Mouse (Mus musculus) layer of hippocampus, adult 8-10 months (tissue): Measurements from ENCODE around the gene Cyp24a1. TPM values are rescaled to one million over a fixed set of nuclear protein-coding genes. Genes with fewer than 3 reads are reported as not detected.
"Not testable (repeated sequence)": the region's sequence is repeated elsewhere in the genome, so short reads cannot be mapped to it uniquely, and the experiment has no call there.

Experiments
- DNase-seq, 2 experiments: peaks; one replicate each; pipeline ENCODE4 v3.0.0; 2022; ENCODE audit warnings: low spot score in 2 of 2
- total RNA-seq, 4 experiments: library from RNA; stranded (reverse); gene quantifications; 2 replicates each; pipeline ENCODE4 v1.2.4; 2022

The Cyp24a1 gene
- total RNA-seq, 4 experiments from 2014 or later, result 0.11 TPM; not detected in 3

- no peak for DNase-seq
Observed at GRCm38 (mm10) chr2:170496154-170496930, 603 bp downstream of the Cyp24a1 start, which contains the start of gene Pfdn4. TSS of gene Pfdn4 (plus strand) at chr2:170496428.

GRCm38 (mm10) chr2:170494784-170495710, 1.9 kb downstream of the Cyp24a1 start:
- no peak for DNase-seq

- no peak for DNase-seq
Observed at GRCm38 (mm10) chr2:170487890-170488502, 8.9 kb downstream of the Cyp24a1 start.

DNA sequence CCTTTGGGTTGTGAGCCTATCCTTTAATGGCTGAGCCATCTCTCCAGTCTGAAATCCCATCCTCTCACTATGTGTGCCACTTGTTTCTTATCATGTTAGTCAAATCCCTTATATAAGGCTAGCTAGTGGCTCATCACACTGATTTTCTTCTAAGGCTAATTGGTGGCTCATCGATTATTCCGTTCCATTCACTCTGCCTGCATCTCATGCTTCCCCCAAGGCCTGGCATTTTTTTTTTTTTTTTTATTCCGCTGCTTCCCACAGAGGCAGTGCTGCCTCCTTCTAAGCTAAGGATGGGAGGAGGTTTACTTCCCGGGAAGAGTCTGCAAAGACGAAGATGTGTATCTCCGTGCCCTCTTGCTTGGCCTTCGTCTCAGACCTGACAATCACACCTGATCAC, 9.7 kb downstream of the Cyp24a1 start:
- DNase-seq, result no peak

DNA sequence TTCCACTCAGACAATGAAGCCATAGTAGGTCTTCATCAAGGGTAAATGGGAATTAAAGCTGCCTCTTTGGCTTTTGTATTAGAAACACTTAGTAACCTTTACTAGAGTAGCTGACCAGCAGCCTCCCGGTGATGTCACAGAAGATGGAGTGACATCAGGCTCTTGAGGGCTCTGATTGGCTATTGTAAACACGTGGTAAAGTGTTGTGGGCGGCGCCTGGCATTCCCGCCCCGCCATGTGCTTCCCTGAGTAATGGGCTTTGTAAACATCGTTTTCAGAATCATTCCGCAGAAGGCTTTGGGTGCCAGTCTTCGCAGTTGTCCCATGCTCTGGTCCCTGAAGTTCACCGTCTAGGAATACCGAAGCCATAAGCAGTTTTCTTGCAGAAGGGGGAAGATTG, 13.0 kb downstream of the Cyp24a1 start:
- no peak for DNase-seq

- no peak for DNase-seq
Observed at GRCm38 (mm10) chr2:170482019-170482540, 14.9 kb downstream of the Cyp24a1 start.

DNA sequence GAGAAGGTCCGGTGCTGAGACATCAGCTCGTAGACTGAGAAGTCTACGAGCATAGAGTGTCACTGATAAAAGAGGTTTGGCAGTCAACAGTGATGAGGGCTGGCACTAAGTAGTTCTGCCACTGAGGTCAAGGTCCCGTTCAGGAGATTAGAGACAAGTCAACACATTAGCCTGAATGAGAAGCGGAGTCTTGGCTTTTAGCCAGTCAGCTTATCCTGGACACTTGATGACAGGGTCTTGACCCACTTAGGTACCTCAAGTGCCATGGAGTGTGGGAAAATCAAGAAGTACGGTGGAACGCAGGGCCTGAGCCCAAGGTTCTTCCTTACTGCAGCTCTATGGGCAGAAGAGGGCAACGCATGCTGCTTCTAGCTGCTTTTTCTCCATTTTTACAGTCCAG, 20.3 kb downstream of the Cyp24a1 start:
- no peak for DNase-seq

DNA sequence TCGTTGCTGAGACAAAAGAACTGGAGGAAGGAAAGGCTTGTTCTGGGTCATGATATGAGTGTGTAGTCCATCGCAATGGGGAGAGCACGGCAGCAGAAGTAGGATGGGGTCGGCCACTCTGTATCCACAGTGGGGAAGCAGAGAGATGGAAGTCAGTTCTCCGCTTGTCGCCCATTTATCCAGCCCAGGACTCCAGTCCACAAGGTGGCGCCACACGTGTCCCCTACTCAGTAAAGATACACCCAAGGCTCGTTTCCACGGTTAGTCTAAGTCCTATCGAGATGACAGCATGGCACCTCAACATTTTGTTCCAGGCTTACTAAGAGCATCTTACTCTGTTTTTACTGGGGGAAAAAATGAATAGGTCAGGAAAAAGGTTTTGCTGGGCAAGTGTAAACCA, 20.7 kb downstream of the Cyp24a1 start:
- no peak for DNase-seq

DNA sequence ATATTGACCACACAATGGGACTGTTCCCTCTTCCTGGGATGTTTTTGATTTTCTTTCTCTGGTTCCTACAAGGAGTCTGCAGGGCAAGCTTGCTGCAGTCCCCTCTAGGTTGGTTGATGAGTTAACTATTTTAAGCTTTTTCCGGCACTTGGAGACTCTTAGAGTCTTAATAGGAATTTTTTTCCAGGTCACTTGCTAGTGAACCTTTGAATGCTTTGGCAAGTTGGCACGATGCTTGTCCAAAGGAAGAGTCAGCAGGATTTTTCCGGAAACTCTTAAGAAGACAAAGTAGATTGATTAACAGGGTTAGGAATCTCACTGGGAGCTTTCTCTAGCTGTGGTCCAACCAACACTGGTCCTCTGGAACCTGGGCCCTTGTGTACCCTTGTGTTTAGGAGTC, 21.8 kb downstream of the Cyp24a1 start:
- no peak for DNase-seq

- DNase-seq, result no peak
Observed at GRCm38 (mm10) chr2:170474125-170474524, 22.8 kb downstream of the Cyp24a1 start.

- no peak for DNase-seq
Observed at GRCm38 (mm10) chr2:170470591-170470990, 26.4 kb downstream of the Cyp24a1 start.

DNA sequence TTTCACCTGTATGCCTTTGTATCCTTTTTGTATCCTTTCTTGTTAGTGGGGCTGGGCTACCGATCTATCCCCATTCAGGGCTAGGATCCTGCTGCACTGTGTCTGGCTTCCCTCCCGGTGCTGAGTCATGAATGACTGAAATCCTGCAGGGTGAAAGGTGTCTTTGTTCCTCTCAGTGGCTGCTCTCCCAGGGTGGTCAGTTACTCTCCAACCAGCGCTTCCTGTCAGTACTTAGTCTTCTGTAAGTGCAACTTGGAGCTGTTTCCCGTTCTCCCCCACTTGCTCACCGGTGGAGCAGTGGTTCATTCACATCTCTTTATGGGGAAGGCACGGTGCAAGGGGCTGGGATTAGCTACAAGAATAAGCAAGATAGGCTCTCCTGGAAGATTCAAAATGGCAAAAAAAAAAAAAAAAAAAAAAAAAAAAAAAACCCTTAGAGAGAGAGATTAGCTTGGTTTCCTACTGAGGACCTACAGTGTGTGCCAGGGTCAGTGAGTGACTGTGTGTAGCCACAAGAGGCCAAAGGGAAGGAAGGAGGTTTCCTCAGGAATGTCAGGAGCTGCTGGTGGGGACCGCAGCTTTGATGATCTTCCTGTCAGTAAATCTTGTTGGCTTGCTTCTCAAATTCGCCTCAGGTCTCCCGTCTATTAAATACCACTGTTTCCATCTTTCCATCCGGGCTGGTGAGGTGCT, 27.2 kb downstream of the Cyp24a1 start:
- peak; percentile 37 to 57 for DNase-seq

GRCm38 (mm10) chr2:170468009-170468408, 28.9 kb downstream of the Cyp24a1 start:
- no peak for DNase-seq

- no peak for DNase-seq
Observed at GRCm38 (mm10) chr2:170464817-170465216, 32.1 kb downstream of the Cyp24a1 start.

DNA sequence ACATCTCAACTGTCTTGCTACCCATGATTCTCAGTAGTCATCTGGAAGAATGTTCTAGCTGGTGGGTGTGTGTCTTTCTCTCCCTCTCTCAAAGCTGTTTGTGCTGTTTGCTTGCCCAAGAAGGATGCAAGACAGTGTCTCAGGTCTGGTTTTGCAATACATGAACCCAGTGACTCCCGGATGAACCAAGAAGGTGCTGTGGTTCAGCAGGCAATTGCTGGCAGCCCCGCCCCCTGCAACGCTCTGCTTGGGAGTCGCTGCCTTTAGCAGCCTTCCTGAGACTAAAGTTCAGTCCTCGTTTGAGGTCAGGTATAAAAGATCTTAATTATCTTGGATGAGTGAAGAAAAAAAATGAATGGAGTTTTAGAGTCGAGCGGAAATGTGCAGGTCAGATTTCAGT, 35.3 kb downstream of the Cyp24a1 start:
- no peak for DNase-seq

DNA sequence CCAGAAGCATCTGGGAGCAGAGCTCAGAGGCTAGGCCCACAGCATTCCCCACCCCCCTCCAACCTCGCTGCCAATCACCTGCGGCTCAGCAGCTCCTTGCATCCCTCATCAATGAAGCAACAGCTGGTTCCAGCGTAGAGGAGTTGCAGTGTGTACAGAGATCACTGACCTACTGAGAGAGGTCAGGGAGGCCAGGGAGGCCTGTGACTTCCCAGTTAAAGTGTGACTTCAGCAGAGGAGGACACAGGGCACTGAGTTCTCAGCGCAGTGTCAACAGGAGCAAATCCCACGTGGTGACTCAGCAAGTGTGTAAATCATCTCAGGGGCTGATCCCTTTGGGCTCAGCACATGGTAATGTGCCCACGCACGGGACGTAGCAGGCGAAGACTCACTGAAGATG, 37.1 kb downstream of the Cyp24a1 start:
- no peak for DNase-seq

DNA sequence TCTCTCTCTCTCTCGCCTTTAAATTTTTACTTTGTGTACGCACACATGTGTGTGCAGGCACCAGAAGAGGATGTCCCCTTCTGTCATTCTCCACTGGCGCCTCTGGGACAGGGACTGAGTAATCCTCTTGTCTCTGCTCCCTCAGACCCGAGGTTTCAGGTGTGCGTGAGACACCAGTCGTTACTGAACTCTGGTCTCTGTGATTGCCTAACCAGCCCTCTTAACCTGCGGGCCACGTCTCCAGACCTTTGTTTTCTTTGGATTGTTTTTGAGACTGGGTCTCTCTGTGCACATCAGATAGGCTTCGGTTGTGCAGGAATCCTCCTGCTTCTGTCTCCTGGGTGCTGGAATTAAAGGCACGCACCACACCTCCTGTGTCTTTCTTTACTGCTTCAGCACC, 37.8 kb downstream of the Cyp24a1 start:
- DNase-seq, result no peak

DNA sequence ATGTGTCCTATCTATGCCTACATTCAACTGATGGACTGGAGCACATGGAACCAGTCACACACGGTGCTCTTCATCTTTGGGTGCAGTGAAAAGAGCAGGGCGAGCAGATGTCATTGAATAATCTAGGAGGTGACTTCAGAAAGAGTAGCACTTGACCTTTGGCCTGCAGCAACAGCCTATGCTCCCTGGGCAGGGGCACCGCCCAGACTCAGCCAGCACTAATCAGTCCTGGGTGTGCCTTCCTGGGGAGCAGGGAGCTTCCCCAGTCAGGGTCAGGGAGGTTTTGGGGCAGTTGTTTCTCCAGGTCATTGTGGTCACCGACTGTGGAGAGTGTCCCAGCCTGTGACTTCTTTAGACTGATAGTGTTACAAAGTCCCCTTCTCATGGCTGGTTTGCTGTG, 43.1 kb downstream of the Cyp24a1 start:
- not testable (repeated sequence) for DNase-seq

GRCm38 (mm10) chr2:170450933-170451332, 46.0 kb downstream of the Cyp24a1 start:
- DNase-seq, result peak; percentile 37 to 73

- DNase-seq, result peak; percentile 4 to 17
Observed at GRCm38 (mm10) chr2:170447651-170448050, 49.3 kb downstream of the Cyp24a1 start.

DNA sequence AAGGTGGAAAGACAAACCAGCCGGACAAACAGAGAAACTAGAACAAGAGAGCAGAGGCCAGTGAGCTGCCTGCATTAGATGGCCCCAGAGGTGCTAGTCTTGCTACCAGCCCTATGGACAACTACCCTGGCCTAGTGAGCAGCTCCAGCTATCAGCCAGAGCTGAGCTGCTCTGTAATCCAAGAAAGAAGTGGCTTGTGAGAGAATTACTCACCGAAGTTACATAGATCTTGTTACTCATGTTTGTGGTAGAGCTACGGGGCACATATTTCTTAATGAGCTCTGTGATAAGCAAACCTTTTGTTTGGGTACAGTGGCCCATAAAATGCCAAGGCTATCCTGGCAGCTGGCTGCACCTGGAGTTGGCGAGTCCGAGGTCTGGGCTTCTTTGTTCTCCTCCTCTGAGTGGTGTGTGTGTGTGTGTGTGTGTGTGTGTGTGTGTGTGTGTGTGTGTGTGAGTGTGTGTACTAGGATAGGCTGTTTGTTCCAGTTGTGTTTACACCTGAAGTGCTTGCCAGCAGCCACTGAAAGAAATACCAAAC, 50.0 kb downstream of the Cyp24a1 start:
- DNase-seq, result no peak
